Mouse (Mus musculus) C2C12 (cell line): ENCODE results near the gene Sgsm3. TPM values are rescaled to one million over a fixed set of nuclear protein-coding genes. Genes with fewer than 3 reads are reported as not detected.
A peak's percentile ranks its signal among the peaks of the same experiment; 100 is the strongest.

ENCODE experiments used
- H3K27me3 ChIP-seq: one replicate; pipeline ENCODE4 v1.6.1; 2011; ENCODE audit not compliant: control insufficient read depth, insufficient read depth, insufficient read length
- H3K36me3 ChIP-seq: one replicate; pipeline ENCODE4 v1.6.1; 2011; ENCODE audit not compliant: control insufficient read depth, insufficient read depth
- H3K4me3 ChIP-seq: one replicate; pipeline ENCODE4 v1.5.1; 2011; ENCODE audit warnings: mild to moderate bottlenecking, control low read depth; ENCODE audit not compliant: poor library complexity, insufficient read depth, severe bottlenecking
- H3K79me2 ChIP-seq: one replicate; pipeline ENCODE4 v1.6.1; 2011; ENCODE audit not compliant: control insufficient read depth, insufficient read depth
- H3K79me3 ChIP-seq: one replicate; pipeline ENCODE4 v1.6.1; 2011; ENCODE audit warnings: low read depth, control low read depth
- H3ac ChIP-seq: one replicate; pipeline ENCODE3; 2011; ENCODE audit warnings: low read depth; ENCODE audit not compliant: control insufficient read depth, insufficient read length
- CEBPB ChIP-seq: IDR thresholded peaks from one replicate; pipeline ENCODE4 v1.6.1; 2011; ENCODE audit warnings: low read depth, mild to moderate bottlenecking, control low read depth, moderate library complexity
- CTCF ChIP-seq: IDR thresholded peaks from one replicate; pipeline ENCODE4 v1.5.1; 2011; ENCODE audit not compliant: control insufficient read depth, insufficient read depth, insufficient read length
- FOSL1 ChIP-seq: IDR thresholded peaks from one replicate; pipeline ENCODE4 v1.8.0; 2011; ENCODE audit warnings: mild to moderate bottlenecking, low read length; ENCODE audit not compliant: poor library complexity, insufficient read depth, severe bottlenecking
- MAX ChIP-seq: IDR thresholded peaks from one replicate; pipeline ENCODE4 v1.6.1; 2011; ENCODE audit warnings: mild to moderate bottlenecking, control low read depth
- MYOD1 ChIP-seq: IDR thresholded peaks from one replicate; pipeline ENCODE4 v1.6.1; 2011; ENCODE audit warnings: low read depth; ENCODE audit not compliant: control insufficient read depth, insufficient read length
- MYOG ChIP-seq: IDR thresholded peaks from one replicate; pipeline ENCODE4 v1.6.1; 2011; ENCODE audit not compliant: control insufficient read depth, insufficient read length; ENCODE audit errors: extremely low read depth
- USF1 ChIP-seq: IDR thresholded peaks from one replicate; pipeline ENCODE4 v1.6.1; 2011; ENCODE audit warnings: low read depth, mild to moderate bottlenecking, control low read depth, moderate library complexity
- polyA plus RNA-seq: library from polyadenylated mRNA; unstranded; fragments of >200 nt; fragmentation: generic; extraction: Trizol; gene quantifications from one replicate; pipeline ENCODE4 v1.2.1, GENCODE M21; 2012; ENCODE audit warnings: missing spikeins

The Sgsm3 gene
- polyA plus RNA-seq, 1 experiment, result 27.0 TPM

- H3K4me3 ChIP-seq, result no peak overlapping the region
- no peaks in the 10 kb centered on the region for H3K79me3 ChIP-seq
- H3K27me3 ChIP-seq, result no peaks in the 10 kb centered on the region
- H3K36me3 ChIP-seq, result peaks cover 56% of the 10 kb centered on the region
- TF ChIP-seq MYOG, result no peak
- H3ac ChIP-seq, result no peak overlapping the region
- no peaks in the 10 kb centered on the region for H3K79me2 ChIP-seq
Measured at GRCm38 (mm10) chr15:81007905-81008304, 30.3 kb downstream of the Sgsm3 start.

- Histone ChIP-seq H3K79me3 (no peaks in the 10 kb centered on the region), H3K79me2 (no peaks in the 10 kb centered on the region), H3K36me3 (peaks cover 57% of the 10 kb centered on the region), H3K27me3 (no peaks in the 10 kb centered on the region), H3ac (no peak overlapping the region), H3K4me3 (no peak overlapping the region)
- no peak for TF ChIP-seq MYOD1
- peak; percentile 33 for TF ChIP-seq CTCF
Measured at GRCm38 (mm10) chr15:81008689-81009123, 31.1 kb downstream of the Sgsm3 start.

GRCm38 (mm10) chr15:81010114-81010513 lies 32.5 kb downstream of the Sgsm3 start:
- H3K36me3 ChIP-seq, result peaks cover 69% of the 10 kb centered on the region

GRCm38 (mm10) chr15:81011523-81011922 lies 34.0 kb downstream of the Sgsm3 start:
- H3K36me3 ChIP-seq, result peaks cover 84% of the 10 kb centered on the region
- no peak for TF ChIP-seq MYOG
- no peak for TF ChIP-seq CTCF
- no peak for TF ChIP-seq MYOD1
- no peak for TF ChIP-seq MAX
- no peak overlapping the region for H3K4me3 ChIP-seq
- H3ac ChIP-seq, result no peak overlapping the region
- H3K27me3 ChIP-seq, result no peaks in the 10 kb centered on the region
- H3K79me2 ChIP-seq, result no peaks in the 10 kb centered on the region
- no peaks in the 10 kb centered on the region for H3K79me3 ChIP-seq

More at GRCm38 (mm10) chr15:81010114-81010513, 32.5 kb downstream of the Sgsm3 start:
- no peaks in the 10 kb centered on the region for H3K79me3 ChIP-seq
- TF ChIP-seq MYOD1 (no peak), FOSL1 (no peak), CTCF (no peak)
- H3K79me2 ChIP-seq, result no peaks in the 10 kb centered on the region
- H3K4me3 ChIP-seq, result no peak overlapping the region
- no peaks in the 10 kb centered on the region for H3K27me3 ChIP-seq
- no peak overlapping the region for H3ac ChIP-seq

- Histone ChIP-seq H3K79me2 (no peaks in the 10 kb centered on the region), H3K36me3 (peaks cover 89% of the 10 kb centered on the region), H3ac (no peak overlapping the region), H3K27me3 (no peaks in the 10 kb centered on the region), H3K79me3 (no peaks in the 10 kb centered on the region), H3K4me3 (no peak overlapping the region)
- TF ChIP-seq CEBPB (no peak), MYOG (no peak), FOSL1 (no peak), MYOD1 (no peak), MAX (no peak), USF1 (no peak), CTCF (no peak)
Measured at GRCm38 (mm10) chr15:81012359-81012758, 34.8 kb downstream of the Sgsm3 start.

- Histone ChIP-seq H3ac (no peak overlapping the region), H3K4me3 (no peak overlapping the region), H3K79me2 (no peaks in the 10 kb centered on the region), H3K27me3 (no peaks in the 10 kb centered on the region), H3K36me3 (peaks cover 92% of the 10 kb centered on the region), H3K79me3 (no peaks in the 10 kb centered on the region)
- TF ChIP-seq MAX (no peak), CEBPB (no peak), MYOD1 (no peak), MYOG (no peak), CTCF (no peak), USF1 (no peak), FOSL1 (no peak)
Measured at GRCm38 (mm10) chr15:81013186-81013585, 35.6 kb downstream of the Sgsm3 start.

GRCm38 (mm10) chr15:81015068-81015744 lies 37.6 kb downstream of the Sgsm3 start:
- H3K79me3 ChIP-seq, result no peaks in the 10 kb centered on the region
- no peaks in the 10 kb centered on the region for H3K79me2 ChIP-seq
- H3K36me3 ChIP-seq, result peaks cover 96% of the 10 kb centered on the region
- H3ac ChIP-seq, result no peak overlapping the region
- no peaks in the 10 kb centered on the region for H3K27me3 ChIP-seq
- no peak overlapping the region for H3K4me3 ChIP-seq
- TF ChIP-seq USF1, result no peak
- TF ChIP-seq MAX, result no peak
- TF ChIP-seq CTCF, result no peak
- TF ChIP-seq CEBPB, result no peak
- no peak for TF ChIP-seq FOSL1
- no peak for TF ChIP-seq MYOD1
- no peak for TF ChIP-seq MYOG
